Mouse (Mus musculus): ENCODE measurements around the gene Rcc1. TPM values are rescaled to one million over a fixed set of nuclear protein-coding genes. Genes with fewer than 3 reads are reported as not detected.

Rcc1 gene
- polyA plus RNA-seq (2012; rRNA removed) (21.5 and 22.2 TPM in 2 replicates), polyA plus RNA-seq (2014; fragmentation: Nextera tagmentation; extraction: Ambion mirVana) (27.2 and 32.0 TPM in 2 replicates)

GRCm38 (mm10) chr4:132353481-132353885, at the start of gene Rcc1:
Rcc1 (minus strand) TSS chr4:132353605.
- peak within 1 kb of the TSS; percentile 93 for H3K27ac ChIP-seq
- under 1% methylated on average over 31 of the region's 31 CpGs for WGBS (ENCODE audit: insufficient replicate concordance)
- no peaks in the 10 kb centered on the region for H3K9me3 ChIP-seq (ENCODE audit: control insufficient read depth, low read length)
- H3K36me3 ChIP-seq (replicated peaks; ENCODE audit: control insufficient read depth, insufficient read depth, low read depth) = peaks cover 27% of the 10 kb centered on the region
- ATAC-seq (ENCODE audit: insufficient read depth) (peak; percentile 79), DNase-seq (ENCODE audit: low read depth in 3 of 3, low spot score in 3 of 3) (peak; percentile 91 to 94 (median 91))
- TF ChIP-seq EP300 (IDR thresholded peaks at IDR 0.05; ENCODE audit: low read depth) (no peak), CTCF (IDR thresholded peaks at IDR 0.05; ENCODE audit: low read depth) (peak; percentile 43; the same call in 1 of the 2 replicates)
- H3K4me1 ChIP-seq (replicated peaks; ENCODE audit: control insufficient read depth in 2 of 2, insufficient read depth in 2 of 2, low read length in 1 of 2) = peaks cover 22 to 29% of the 10 kb centered on the region in 2 experiments
- H3K4me3 ChIP-seq (ENCODE audit: insufficient read depth in 1 of 2, low read depth in 2 of 2, low read length in 2 of 2) = peak within 1 kb of the TSS; percentile 83 to 96
- peak within 1 kb of the TSS; percentile 83 for H3K9ac ChIP-seq (replicated peaks)
- no peaks in the 10 kb centered on the region for H3K27me3 ChIP-seq (ENCODE audit: control insufficient read depth, insufficient read depth, low read length)
- H3K4me2 ChIP-seq (ENCODE audit: low read depth) = peak within 1 kb of the TSS; percentile 55

- TF ChIP-seq EP300 (IDR thresholded peaks at IDR 0.05; ENCODE audit: low read depth) (no peak), CTCF (IDR thresholded peaks at IDR 0.05; ENCODE audit: low read depth) (no peak)
These were observed 47.6 kb upstream of the Rcc1 start for GRCm38 (mm10) chr4:132401016-132401415.

GRCm38 (mm10) chr4:132398863-132399262, 45.5 kb upstream of the Rcc1 start:
- H3K4me1 ChIP-seq (replicated peaks; ENCODE audit: control insufficient read depth in 2 of 2, insufficient read depth in 2 of 2, low read length in 1 of 2) = peaks cover 5 to 16% of the 10 kb centered on the region in 2 experiments
- 81% methylated on average over 5 of the region's 5 CpGs for WGBS (ENCODE audit: insufficient replicate concordance)
- no peaks in the 10 kb centered on the region for H3K36me3 ChIP-seq (replicated peaks; ENCODE audit: control insufficient read depth, insufficient read depth, low read depth)
- no peak overlapping the region for H3K9ac ChIP-seq (replicated peaks)
- H3K4me3 ChIP-seq (ENCODE audit: insufficient read depth in 1 of 2, low read depth in 2 of 2, low read length in 2 of 2) = no peak overlapping the region
- no peaks in the 10 kb centered on the region for H3K9me3 ChIP-seq (ENCODE audit: control insufficient read depth, low read length)
- no peaks in the 10 kb centered on the region for H3K27me3 ChIP-seq (ENCODE audit: control insufficient read depth, insufficient read depth, low read length)
- DNase-seq (ENCODE audit: low read depth in 3 of 3, low spot score in 3 of 3) (no peak), ATAC-seq (ENCODE audit: insufficient read depth) (no peak)
- TF ChIP-seq CTCF (IDR thresholded peaks at IDR 0.05; ENCODE audit: low read depth) = no peak
- TF ChIP-seq EP300 (IDR thresholded peaks at IDR 0.05; ENCODE audit: low read depth) = no peak
- no peak overlapping the region; the same call in 1 of the 2 replicates for H3K4me2 ChIP-seq (ENCODE audit: low read depth)
- no peak overlapping the region; the same call in 1 of the 2 replicates for H3K27ac ChIP-seq

More at GRCm38 (mm10) chr4:132401016-132401415, 47.6 kb upstream of the Rcc1 start:
- Histone ChIP-seq H3K4me1 (replicated peaks; ENCODE audit: control insufficient read depth in 2 of 2, insufficient read depth in 2 of 2, low read length in 1 of 2) (peaks cover 5 to 10% of the 10 kb centered on the region in 2 experiments), H3K36me3 (replicated peaks; ENCODE audit: control insufficient read depth, insufficient read depth, low read depth) (no peaks in the 10 kb centered on the region), H3K27ac (no peak overlapping the region), H3K27me3 (ENCODE audit: control insufficient read depth, insufficient read depth, low read length) (no peaks in the 10 kb centered on the region), H3K4me3 (ENCODE audit: insufficient read depth in 1 of 2, low read depth in 2 of 2, low read length in 2 of 2) (no peak overlapping the region), H3K9ac (replicated peaks) (no peak overlapping the region), H3K9me3 (ENCODE audit: control insufficient read depth, low read length) (no peaks in the 10 kb centered on the region), H3K4me2 (ENCODE audit: low read depth) (no peak overlapping the region)
- WGBS (ENCODE audit: insufficient replicate concordance) = 84% methylated on average over 9 of the region's 9 CpGs
- ATAC-seq (ENCODE audit: insufficient read depth) (no peak), DNase-seq (ENCODE audit: low read depth in 3 of 3, low spot score in 3 of 3) (no peak)

GRCm38 (mm10) chr4:132398045-132398774, 44.8 kb upstream of the Rcc1 start:
- DNase-seq (ENCODE audit: low read depth in 3 of 3, low spot score in 3 of 3) (peak; percentile 52 to 68 (median 59)), ATAC-seq (ENCODE audit: insufficient read depth) (peak; percentile 85)
- H3K36me3 ChIP-seq (replicated peaks; ENCODE audit: control insufficient read depth, insufficient read depth, low read depth) = no peaks in the 10 kb centered on the region
- H3K27ac ChIP-seq = peak overlapping the region; percentile 80
- 7% methylated on average over 11 of the region's 11 CpGs for WGBS (ENCODE audit: insufficient replicate concordance)
- H3K9ac ChIP-seq (replicated peaks) = peak overlapping the region; percentile 70
- H3K9me3 ChIP-seq (ENCODE audit: control insufficient read depth, low read length) = no peaks in the 10 kb centered on the region
- peaks cover 5 to 16% of the 10 kb centered on the region in 2 experiments for H3K4me1 ChIP-seq (replicated peaks; ENCODE audit: control insufficient read depth in 2 of 2, insufficient read depth in 2 of 2, low read length in 1 of 2)
- TF ChIP-seq EP300 (IDR thresholded peaks at IDR 0.05; ENCODE audit: low read depth) (no peak), CTCF (IDR thresholded peaks at IDR 0.05; ENCODE audit: low read depth) (no peak)
- H3K4me2 ChIP-seq (ENCODE audit: low read depth) = peak overlapping the region; percentile 84
- H3K27me3 ChIP-seq (ENCODE audit: control insufficient read depth, insufficient read depth, low read length) = no peaks in the 10 kb centered on the region
- peak overlapping the region; percentile 63 to 71 for H3K4me3 ChIP-seq (ENCODE audit: insufficient read depth in 1 of 2, low read depth in 2 of 2, low read length in 2 of 2)

GRCm38 (mm10) chr4:132397120-132397519, 43.7 kb upstream of the Rcc1 start:
- 56% methylated on average over 3 of the region's 3 CpGs for WGBS (ENCODE audit: insufficient replicate concordance)
- TF ChIP-seq EP300 (IDR thresholded peaks at IDR 0.05; ENCODE audit: low read depth) (peak; percentile 45), CTCF (IDR thresholded peaks at IDR 0.05; ENCODE audit: low read depth) (no peak)
- Histone ChIP-seq H3K4me3 (ENCODE audit: insufficient read depth in 1 of 2, low read depth in 2 of 2, low read length in 2 of 2) (peak overlapping the region; percentile 30 to 63), H3K27me3 (ENCODE audit: control insufficient read depth, insufficient read depth, low read length) (no peaks in the 10 kb centered on the region), H3K36me3 (replicated peaks; ENCODE audit: control insufficient read depth, insufficient read depth, low read depth) (no peaks in the 10 kb centered on the region), H3K27ac (peak overlapping the region; percentile 80; the same call in 1 of the 2 replicates), H3K9me3 (ENCODE audit: control insufficient read depth, low read length) (no peaks in the 10 kb centered on the region; the same call in 1 of the 2 replicates), H3K4me2 (ENCODE audit: low read depth) (peak overlapping the region; percentile 84), H3K9ac (replicated peaks) (peak overlapping the region; percentile 7), H3K4me1 (replicated peaks; ENCODE audit: control insufficient read depth in 2 of 2, insufficient read depth in 2 of 2, low read length in 1 of 2) (peaks cover 5 to 16% of the 10 kb centered on the region in 2 experiments)
- DNase-seq (ENCODE audit: low read depth in 3 of 3, low spot score in 3 of 3) = peak in 1 of 3 experiments; percentile 29
- peak; percentile 49; the same call in 1 of the 2 replicates for ATAC-seq (ENCODE audit: insufficient read depth)
